14 mouse cellular contexts compared by ENCODE assay signal in the genomic region with DNA sequence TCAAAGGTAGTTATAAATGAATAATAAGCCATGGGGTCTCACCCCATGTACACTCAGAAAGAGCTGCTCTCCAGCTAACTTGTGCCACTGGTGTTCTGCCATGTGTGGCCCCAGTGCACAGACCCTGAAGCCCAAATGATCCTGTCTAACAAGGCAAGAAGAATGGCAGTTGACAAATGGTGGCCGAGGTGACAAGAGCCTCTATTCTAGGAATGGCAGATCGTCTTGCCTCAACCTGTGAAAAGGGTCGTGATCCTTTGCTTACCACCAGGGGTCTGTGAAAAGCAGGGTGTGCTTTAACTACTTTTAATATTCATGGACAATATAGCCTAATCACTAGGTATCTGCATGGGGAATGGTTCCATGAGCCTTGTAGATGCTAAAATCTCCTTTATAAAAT. TPM values are rescaled to one million over a fixed set of nuclear protein-coding genes. Genes with fewer than 3 reads are reported as not detected.
A peak's percentile ranks its signal among the peaks of the same experiment; 100 is the strongest.
DNase-seq lines count a peak whose midpoint lies in the region; ATAC-seq and TF ChIP-seq lines count a peak whose summit lies in the region.
"Had no signal": no experiment of that assay in that cellular context is flagged by ENCODE, and none has a peak within 500 bp of the region (broad histone marks: within the 10 kb centered on the region; RNA-seq: fewer than 3 reads in every experiment).

No protein-coding gene starts in this region.

- no peak for DNase-seq in hindbrain, embryonic 14.5 days (ENCODE audit: low spot score)
- DNase-seq in thymus, adult 2 months, result peak; percentile 13
- no peak for DNase-seq in thymus, postnatal 25 days
- DNase-seq in stomach, postnatal 0 days (ENCODE audit: low spot score), result peak; percentile 30
- DNase-seq in kidney, postnatal 36 days, result no peak
- DNase-seq: adrenal gland, postnatal 25 days; cerebellum, adult 8-10 months had no signal

- H3K4me2 ChIP-seq in hindbrain, embryonic 12.5 days (replicated peaks), result 0 out of 2 replicates have a peak overlapping the region, but pooled peaks have one; percentile 67
- no peak overlapping the region for H3K4me2 ChIP-seq in hindbrain, embryonic 14.5 days (replicated peaks)
- H3K4me2 ChIP-seq in stomach, postnatal 0 days (replicated peaks; ENCODE audit: low read depth), result peak overlapping the region; percentile 5; the same call in 1 of the 2 replicates

- H3K9me3 ChIP-seq in erythroblast, embryonic 14.5 days (ENCODE audit: control insufficient read depth, low read length), result no peaks in the 10 kb centered on the region
- no peaks in the 10 kb centered on the region for H3K9me3 ChIP-seq in hindbrain, embryonic 12.5 days (replicated peaks)
- H3K9me3 ChIP-seq in hindbrain, embryonic 14.5 days (ENCODE audit: control insufficient read depth, low read length), result no peaks in the 10 kb centered on the region
- H3K9me3 ChIP-seq in stomach, postnatal 0 days (ENCODE audit: control insufficient read depth, low read length), result no peaks in the 10 kb centered on the region
- H3K9me3 ChIP-seq: embryonic facial prominence, embryonic 10.5 days had no signal

- peaks cover 8% of the 10 kb centered on the region for H3K27me3 ChIP-seq in erythroblast, embryonic 14.5 days (ENCODE audit: control insufficient read depth)
- no peaks in the 10 kb centered on the region for H3K27me3 ChIP-seq in hindbrain, embryonic 12.5 days
- no peaks in the 10 kb centered on the region for H3K27me3 ChIP-seq in hindbrain, embryonic 14.5 days (ENCODE audit: control insufficient read depth, insufficient read depth, low read length)
- H3K27me3 ChIP-seq in thymus, adult 2 months (ENCODE audit: control insufficient read depth, insufficient read depth, low read length), result no peaks in the 10 kb centered on the region
- no peaks in the 10 kb centered on the region for H3K27me3 ChIP-seq in stomach, postnatal 0 days (ENCODE audit: control insufficient read depth, insufficient read depth, low read length)

- WGBS in hindbrain, embryonic 12.5 days, result 36% methylated on average over 3 of the region's 3 CpGs
- WGBS in hindbrain, embryonic 14.5 days, result 27% methylated on average over 3 of the region's 3 CpGs
- 83% methylated on average over 3 of the region's 3 CpGs for WGBS in thymus, adult 2 months
- WGBS in stomach, postnatal 0 days, result 59% methylated on average over 3 of the region's 3 CpGs

- no peak overlapping the region for H3K9ac ChIP-seq in hindbrain, embryonic 12.5 days
- H3K9ac ChIP-seq in hindbrain, embryonic 14.5 days, result no peak overlapping the region
- H3K9ac ChIP-seq in stomach, postnatal 0 days (ENCODE audit: low read length), result no peak overlapping the region

- no peak for TF ChIP-seq CTCF in thymus, adult 2 months (IDR thresholded peaks at IDR 0.05; ENCODE audit: borderline replicate concordance, control insufficient read depth, extremely low read depth, insufficient read depth, low read length, poor library complexity)
- TF ChIP-seq CTCF in stomach, postnatal 0 days (IDR thresholded peaks at IDR 0.05; ENCODE audit: low read depth), result peak; percentile 22; the same call in 1 of the 2 replicates

- TF ChIP-seq POLR2A in thymus, adult 2 months (IDR thresholded peaks at IDR 0.05; ENCODE audit: control insufficient read depth, extremely low read depth, insufficient read depth, low read length, poor library complexity), result no peak

- peak overlapping the region; percentile 24; the same call in 1 of the 2 replicates for H3K27ac ChIP-seq in hindbrain, embryonic 12.5 days
- no peak overlapping the region for H3K27ac ChIP-seq in hindbrain, embryonic 14.5 days
- H3K27ac ChIP-seq in thymus, adult 2 months (ENCODE audit: control insufficient read depth, insufficient read depth, low read length), result peak overlapping the region; percentile 58
- H3K27ac ChIP-seq in stomach, postnatal 0 days (replicated peaks), result no peak overlapping the region; the same call in 1 of the 2 replicates
- H3K27ac ChIP-seq: embryonic facial prominence, embryonic 10.5 days; kidney, postnatal 0 days had no signal

- H3K4me3 ChIP-seq in erythroblast, embryonic 14.5 days (replicated peaks), result peak overlapping the region; percentile 67
- no peak overlapping the region for H3K4me3 ChIP-seq in hindbrain, embryonic 12.5 days
- H3K4me3 ChIP-seq in hindbrain, embryonic 14.5 days (replicated peaks; ENCODE audit: low read length), result no peak overlapping the region
- H3K4me3 ChIP-seq in thymus, adult 2 months (ENCODE audit: control insufficient read depth, insufficient read depth, low read length), result no peak overlapping the region
- H3K4me3 ChIP-seq in stomach, postnatal 0 days (ENCODE audit: low read depth, low read length), result no peak overlapping the region
- H3K4me3 ChIP-seq: embryonic facial prominence, embryonic 10.5 days had no signal

- TF ChIP-seq EP300 in stomach, postnatal 0 days (optimal IDR thresholded peaks at IDR 0.05), result no peak

- H3K4me1 ChIP-seq in erythroblast, embryonic 14.5 days (ENCODE audit: control insufficient read depth), result peaks cover 80% of the 10 kb centered on the region
- H3K4me1 ChIP-seq in hindbrain, embryonic 12.5 days, result peaks cover 64% of the 10 kb centered on the region
- H3K4me1 ChIP-seq in hindbrain, embryonic 14.5 days (replicated peaks; ENCODE audit: control insufficient read depth, insufficient read depth, low read length), result peaks cover 37% of the 10 kb centered on the region
- peaks cover 56% of the 10 kb centered on the region for H3K4me1 ChIP-seq in thymus, adult 2 months (replicated peaks; ENCODE audit: control insufficient read depth, insufficient read depth, low read length)
- peaks cover 9% of the 10 kb centered on the region; the same call in 1 of the 2 replicates for H3K4me1 ChIP-seq in stomach, postnatal 0 days (replicated peaks; ENCODE audit: control insufficient read depth, insufficient read depth)

- H3K36me3 ChIP-seq in erythroblast, embryonic 14.5 days (ENCODE audit: control insufficient read depth), result peaks cover 79% of the 10 kb centered on the region
- H3K36me3 ChIP-seq in hindbrain, embryonic 12.5 days, result peaks cover 13% of the 10 kb centered on the region
- no peaks in the 10 kb centered on the region for H3K36me3 ChIP-seq in hindbrain, embryonic 14.5 days (replicated peaks; ENCODE audit: control insufficient read depth, insufficient read depth)
- peaks cover 38% of the 10 kb centered on the region for H3K36me3 ChIP-seq in thymus, adult 2 months (ENCODE audit: control insufficient read depth, insufficient read depth, low read length)
- peaks cover 11% of the 10 kb centered on the region for H3K36me3 ChIP-seq in stomach, postnatal 0 days (ENCODE audit: control insufficient read depth, insufficient read depth, low read length)

- no peak for ATAC-seq in erythroblast, adult 5-6 weeks (replicated peaks; ENCODE audit: low FRiP score, poor library complexity, severe bottlenecking)
- no peak for ATAC-seq in hindbrain, embryonic 12.5 days (ENCODE audit: low FRiP score)
- no peak for ATAC-seq in hindbrain, embryonic 14.5 days (ENCODE audit: low FRiP score)
- ATAC-seq in stomach, postnatal 0 days (ENCODE audit: low FRiP score, low TSS enrichment), result no peak

RNA-seq across cellular contexts. Expression of gene Btg2, which starts 4.7 kb away (rescaled TPM):
- polyA plus RNA-seq in erythroblast, embryonic 14.5 days (2012), result 13.2 and 14.8 TPM in 2 replicates
- 173 and 183 TPM in 2 replicates for total RNA-seq in erythroblast, adult 5-6 weeks (2015; ENCODE audit: low replicate concordance)
- total RNA-seq in erythroblast, adult 5-6 weeks (2017; ENCODE audit: low replicate concordance), result 354 and 411 TPM in 2 replicates
- 90.4 and 105 TPM in 2 replicates for polyA plus RNA-seq in hindbrain, embryonic 12.5 days (2016; fragmentation: Nextera tagmentation; extraction: Ambion mirVana)
- polyA plus RNA-seq in hindbrain, embryonic 14.5 days (2014; fragmentation: Nextera tagmentation; extraction: Ambion mirVana), result 26.3 and 29.0 TPM in 2 replicates
- polyA plus RNA-seq in thymus, adult 2 months (2012; rRNA removed), result 432 and 481 TPM in 2 replicates
- 85.9 and 96.8 TPM in 2 replicates for polyA plus RNA-seq in stomach, postnatal 0 days (2015; fragmentation: Nextera tagmentation; extraction: Ambion mirVana)

RNA-seq across cellular contexts. Expression of gene Chit1, which starts 36.9 kb away (rescaled TPM):
- not detected in 2 replicates for polyA plus RNA-seq in erythroblast, embryonic 14.5 days (2012)
- total RNA-seq in erythroblast, adult 5-6 weeks (2015; ENCODE audit: low replicate concordance), result 1.3 and 2.9 TPM in 2 replicates
- 0.28 TPM in 1 of 2 replicates, not detected in the other for total RNA-seq in erythroblast, adult 5-6 weeks (2017; ENCODE audit: low replicate concordance)
- polyA plus RNA-seq in hindbrain, embryonic 12.5 days (2016; fragmentation: Nextera tagmentation; extraction: Ambion mirVana), result 0.13 TPM in 1 of 2 replicates, not detected in the other
- polyA plus RNA-seq in hindbrain, embryonic 14.5 days (2014; fragmentation: Nextera tagmentation; extraction: Ambion mirVana), result 0.20 and 0.23 TPM in 2 replicates
- polyA plus RNA-seq in thymus, adult 2 months (2012; rRNA removed), result 0.54 and 0.78 TPM in 2 replicates
- 38.5 and 45.1 TPM in 2 replicates for polyA plus RNA-seq in stomach, postnatal 0 days (2015; fragmentation: Nextera tagmentation; extraction: Ambion mirVana)
- total RNA-seq: adrenal gland, postnatal 25 days; left cerebral cortex, adult 18-20 months; liver, adult 2 months had no signal
- polyA plus RNA-seq: embryonic facial prominence, embryonic 10.5 days; liver, adult 2 months had no signal

RNA-seq across cellular contexts. Expression of gene Fmod, which starts 37.1 kb away (rescaled TPM):
- not detected in 2 replicates for polyA plus RNA-seq in erythroblast, embryonic 14.5 days (2012)
- total RNA-seq in erythroblast, adult 5-6 weeks (2015; ENCODE audit: low replicate concordance), result not detected in 2 replicates
- total RNA-seq in erythroblast, adult 5-6 weeks (2017; ENCODE audit: low replicate concordance), result not detected in 2 replicates
- 12.7 and 19.8 TPM in 2 replicates for polyA plus RNA-seq in hindbrain, embryonic 12.5 days (2016; fragmentation: Nextera tagmentation; extraction: Ambion mirVana)
- 5.3 and 6.2 TPM in 2 replicates for polyA plus RNA-seq in hindbrain, embryonic 14.5 days (2014; fragmentation: Nextera tagmentation; extraction: Ambion mirVana)
- polyA plus RNA-seq in thymus, adult 2 months (2012; rRNA removed), result 3.5 and 4.4 TPM in 2 replicates
- polyA plus RNA-seq in stomach, postnatal 0 days (2015; fragmentation: Nextera tagmentation; extraction: Ambion mirVana), result 7.9 and 9.0 TPM in 2 replicates

Comparison
In these comparisons a context has a peak if more than half of its experiments do, and no peak if none do; other contexts are left out.
1. H3K27ac ChIP-seq: peak in hindbrain, embryonic 12.5 days (single experiment) and thymus, adult 2 months (single experiment); none in hindbrain, embryonic 14.5 days (single experiment) and stomach, postnatal 0 days (single experiment).
2. DNase-seq: peak in thymus, adult 2 months (single experiment) and stomach, postnatal 0 days (single experiment); none in hindbrain, embryonic 14.5 days (single experiment), thymus, postnatal 25 days (single experiment) and kidney, postnatal 36 days (0 of 2).
3. RNA of gene Chit1, which starts 36.9 kb away (polyA plus RNA-seq): 38.5 to 45.1 TPM in stomach, postnatal 0 days; 0.54 to 0.78 TPM in thymus, adult 2 months, 0.20 to 0.23 TPM in hindbrain, embryonic 14.5 days, 0.13 TPM in hindbrain, embryonic 12.5 days and not detected in erythroblast, embryonic 14.5 days; every median in the first group is over 10 times any median in the second.